Mouse (Mus musculus) embryonic facial prominence, embryonic 12.5 days (tissue): ENCODE data around the gene Iqschfp. TPM values are rescaled to one million over a fixed set of nuclear protein-coding genes. Genes with fewer than 3 reads are reported as not detected.

ENCODE experiments used
- ATAC-seq: fragments of 200-750 bp; cut with Nextera tagmentation; 2 replicates; pipeline ENCODE4 v1.8.0; 2017; ENCODE audit not compliant: insufficient number of reproducible peaks, insufficient read depth, low FRiP score, low TSS enrichment
- H3K27ac ChIP-seq: fragments of 300-500 bp; sonication (generic); 2 replicates; pipeline ENCODE4 v1.5.1; 2016; ENCODE audit warnings: mild to moderate bottlenecking
- H3K27me3 ChIP-seq: fragments of 300-500 bp; sonication (generic); 2 replicates; pipeline ENCODE4 v1.6.1; 2016; ENCODE audit warnings: mild to moderate bottlenecking, moderate library complexity
- H3K36me3 ChIP-seq: fragments of 300-500 bp; sonication (generic); 2 replicates; pipeline ENCODE4 v1.6.1; 2016; ENCODE audit warnings: mild to moderate bottlenecking
- H3K4me1 ChIP-seq: fragments of 300-500 bp; sonication (generic); 2 replicates; pipeline ENCODE4 v1.6.1; 2016
- H3K4me2 ChIP-seq: fragments of 300-500 bp; sonication (generic); replicated peaks from 2 replicates; pipeline ENCODE4 v1.6.1; 2016; ENCODE audit warnings: mild to moderate bottlenecking, moderate library complexity
- H3K4me3 ChIP-seq: fragments of 300-500 bp; sonication (generic); 2 replicates; pipeline ENCODE4 v1.5.1; 2016; ENCODE audit warnings: mild to moderate bottlenecking
- H3K9ac ChIP-seq: fragments of 300-500 bp; sonication (generic); 2 replicates; pipeline ENCODE4 v1.6.1; 2016; ENCODE audit warnings: mild to moderate bottlenecking, moderate library complexity
- H3K9me3 ChIP-seq: fragments of 300-500 bp; sonication (generic); 2 replicates; pipeline ENCODE4 v1.6.1; 2016; ENCODE audit warnings: mild to moderate bottlenecking, moderate library complexity
- WGBS: fragments of 180-500 bp; shearing (Covaris S2); methylation state at CpG from one replicate; pipeline ENCODE4 v1.1.7; 2016; 5-methylcytosine and 5-hydroxymethylcytosine counted together
- polyA plus RNA-seq: library from polyadenylated mRNA; unstranded; fragments of >200 nt; fragmentation: Nextera tagmentation; extraction: Ambion mirVana; gene quantifications from 2 replicates; pipeline ENCODE4 v1.2.1, GENCODE M21; 2016

Iqschfp gene
- 0.13 and 0.15 TPM in 2 replicates for polyA plus RNA-seq

DNA sequence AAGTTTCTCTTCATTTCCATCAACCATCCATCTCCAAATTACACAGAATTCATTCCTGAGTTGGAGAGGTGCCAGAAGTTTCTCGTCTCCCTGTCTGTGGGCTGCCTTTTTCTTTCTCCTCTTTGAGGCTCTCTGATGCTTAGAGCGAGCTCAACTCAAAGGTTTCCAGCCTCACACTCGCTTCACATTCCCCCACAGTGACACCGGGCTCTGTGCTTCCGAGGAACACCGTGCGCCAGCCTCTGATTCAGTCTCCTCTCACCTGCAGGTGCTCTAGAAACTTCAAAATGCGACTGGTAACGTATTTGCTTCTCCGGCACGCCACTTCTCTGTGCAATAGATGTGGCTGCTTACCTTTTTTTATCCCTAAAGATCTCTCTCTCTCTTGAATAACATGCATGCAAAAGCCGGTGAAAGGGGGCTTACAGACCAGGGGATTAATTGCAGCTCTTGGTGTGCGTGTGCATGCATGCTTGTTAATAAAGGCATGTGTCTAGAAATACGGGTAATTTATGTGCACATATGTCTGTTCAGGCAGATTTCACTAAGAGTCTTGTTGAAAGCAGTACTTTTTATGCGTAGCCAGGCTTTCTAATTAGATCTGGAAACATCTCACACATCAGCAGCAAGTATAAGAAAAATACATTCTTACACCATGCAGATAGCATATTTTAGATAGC, at the start of gene Iqschfp, which contains the start of gene Iqcj:
Iqschfp (plus strand) TSS at position 207 of the 680 bp plus-strand sequence.
Iqcj (plus strand) TSS at position 195 of the 680 bp plus-strand sequence.
- Histone ChIP-seq H3K27ac (no peak within 1 kb of the TSS), H3K4me1 (0 out of 2 replicates have a peak, but pooled peaks cover 2% of the 10 kb centered on the region), H3K36me3 (no peaks in the 10 kb centered on the region), H3K9ac (no peak within 1 kb of the TSS), H3K27me3 (no peaks in the 10 kb centered on the region), H3K4me2 (no peak within 1 kb of the TSS), H3K4me3 (no peak within 1 kb of the TSS), H3K9me3 (no peaks in the 10 kb centered on the region)
- 70% methylated on average over 15 of the region's 15 CpGs for WGBS
- no peak for ATAC-seq

DNA sequence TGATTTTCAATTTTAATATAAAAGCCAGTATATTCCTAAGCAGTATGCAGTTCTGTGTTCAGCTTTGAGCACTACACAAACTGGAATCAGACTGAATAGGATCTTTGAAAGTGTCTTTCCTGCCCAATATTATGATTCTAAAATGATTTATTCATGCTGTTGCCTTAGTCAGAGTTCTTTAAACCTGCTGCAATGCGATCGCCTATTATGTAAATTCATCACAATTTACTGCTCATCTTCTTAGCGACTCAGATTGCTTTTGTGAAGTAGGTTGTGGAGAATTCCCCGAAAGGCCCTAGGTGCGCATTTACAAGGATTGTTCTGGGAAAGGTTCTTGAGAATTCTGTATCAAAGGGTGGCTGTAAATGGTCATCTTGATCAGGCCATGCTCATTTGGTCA, 39.6 kb upstream of the Iqschfp start:
- Histone ChIP-seq H3K9me3 (no peaks in the 10 kb centered on the region), H3K4me3 (no peak overlapping the region), H3K27me3 (no peaks in the 10 kb centered on the region), H3K36me3 (no peaks in the 10 kb centered on the region), H3K27ac (no peak overlapping the region), H3K4me1 (no peaks in the 10 kb centered on the region), H3K4me2 (no peak overlapping the region), H3K9ac (no peak overlapping the region)
- ATAC-seq = no peak
- 83% methylated on average over 5 of the region's 5 CpGs for WGBS

GRCm38 (mm10) chr3:67861524-67861923, 30.5 kb upstream of the Iqschfp start:
- ATAC-seq = no peak
- H3K4me1 ChIP-seq = no peaks in the 10 kb centered on the region
- no peaks in the 10 kb centered on the region for H3K27me3 ChIP-seq
- no peaks in the 10 kb centered on the region for H3K36me3 ChIP-seq
- no peaks in the 10 kb centered on the region for H3K9me3 ChIP-seq
- no peak overlapping the region for H3K27ac ChIP-seq
- no peak overlapping the region for H3K9ac ChIP-seq
- H3K4me2 ChIP-seq = no peak overlapping the region
- WGBS = 85% methylated on average over 3 of the region's 3 CpGs
- H3K4me3 ChIP-seq = no peak overlapping the region

DNA sequence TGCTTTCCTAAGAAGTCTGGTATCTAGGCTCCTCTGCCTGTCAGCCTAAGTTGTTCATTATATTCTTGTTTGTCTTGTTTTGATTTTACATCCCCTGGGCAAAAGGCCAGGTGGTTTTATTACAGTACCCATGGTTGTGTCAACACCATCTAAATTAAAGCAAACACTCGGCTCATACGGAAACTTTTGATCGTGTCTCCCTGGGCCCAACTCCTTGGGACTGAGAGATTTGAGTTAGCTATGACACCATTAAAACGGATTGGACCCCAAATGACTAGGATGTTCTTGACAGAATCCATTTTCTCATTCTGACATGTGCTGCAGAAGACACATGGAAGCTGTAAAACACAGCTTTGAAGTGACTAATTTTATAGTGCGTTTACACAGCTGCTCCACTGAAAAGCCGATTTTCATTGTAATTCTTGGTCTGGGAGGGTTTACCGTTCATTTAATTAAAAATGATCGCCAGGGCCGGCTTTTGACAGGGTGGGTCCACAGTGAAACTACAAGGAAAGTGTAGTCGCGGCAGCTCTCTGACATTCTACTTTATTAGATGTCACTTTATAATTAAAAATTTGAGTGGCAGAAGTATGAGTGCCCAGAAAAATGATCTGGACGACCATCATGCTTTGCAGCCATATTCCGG, 24.5 kb upstream of the Iqschfp start:
- no peaks in the 10 kb centered on the region for H3K36me3 ChIP-seq
- H3K4me2 ChIP-seq = no peak overlapping the region
- H3K27ac ChIP-seq = no peak overlapping the region
- H3K4me3 ChIP-seq = no peak overlapping the region
- H3K9ac ChIP-seq = no peak overlapping the region
- no peak for ATAC-seq
- WGBS = 55% methylated on average over 13 of the region's 13 CpGs
- no peaks in the 10 kb centered on the region for H3K9me3 ChIP-seq
- no peaks in the 10 kb centered on the region for H3K4me1 ChIP-seq
- no peaks in the 10 kb centered on the region for H3K27me3 ChIP-seq

GRCm38 (mm10) chr3:67869424-67869823, 22.6 kb upstream of the Iqschfp start:
- no peaks in the 10 kb centered on the region for H3K36me3 ChIP-seq
- no peaks in the 10 kb centered on the region for H3K9me3 ChIP-seq
- ATAC-seq = no peak
- H3K4me2 ChIP-seq = no peak overlapping the region
- H3K4me1 ChIP-seq = no peaks in the 10 kb centered on the region
- no peak overlapping the region for H3K4me3 ChIP-seq
- 85% methylated on average over 1 of the region's 1 CpGs for WGBS
- H3K27ac ChIP-seq = no peak overlapping the region
- no peak overlapping the region for H3K9ac ChIP-seq
- H3K27me3 ChIP-seq = no peaks in the 10 kb centered on the region

DNA sequence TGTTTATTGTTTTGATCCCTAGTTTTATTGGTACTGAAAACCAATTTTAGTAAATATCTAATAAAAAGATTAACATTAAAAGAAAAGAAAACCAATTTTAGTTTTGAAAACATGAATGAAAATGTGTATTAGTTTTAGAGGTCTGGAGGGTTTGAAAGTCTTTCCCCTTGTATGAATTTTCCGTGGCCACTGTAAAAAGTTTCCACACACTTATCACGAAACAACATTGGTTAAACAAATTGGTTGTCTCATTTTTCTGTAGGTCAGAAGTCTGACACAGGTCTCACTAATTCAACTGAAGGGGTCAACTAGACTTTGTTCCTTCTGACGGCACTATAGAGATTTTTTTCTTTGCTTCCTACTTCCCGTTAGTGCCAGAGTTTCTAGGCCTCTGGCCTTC, 14.8 kb upstream of the Iqschfp start:
- H3K27ac ChIP-seq = no peak overlapping the region
- no peaks in the 10 kb centered on the region for H3K9me3 ChIP-seq
- ATAC-seq = no peak
- no peaks in the 10 kb centered on the region for H3K27me3 ChIP-seq
- no peak overlapping the region for H3K9ac ChIP-seq
- H3K4me3 ChIP-seq = no peak overlapping the region
- no peaks in the 10 kb centered on the region for H3K36me3 ChIP-seq
- H3K4me1 ChIP-seq = no peaks in the 10 kb centered on the region
- 69% methylated on average over 4 of the region's 4 CpGs for WGBS
- H3K4me2 ChIP-seq = no peak overlapping the region

- no peak for ATAC-seq
- no peak overlapping the region for H3K27ac ChIP-seq
- H3K9me3 ChIP-seq = no peaks in the 10 kb centered on the region
- H3K4me2 ChIP-seq = no peak overlapping the region
- no peak overlapping the region for H3K9ac ChIP-seq
- no peaks in the 10 kb centered on the region for H3K27me3 ChIP-seq
- H3K36me3 ChIP-seq = no peaks in the 10 kb centered on the region
- no peaks in the 10 kb centered on the region for H3K4me1 ChIP-seq
- H3K4me3 ChIP-seq = no peak overlapping the region
- WGBS = 65% methylated on average over 3 of the region's 3 CpGs
Observed at GRCm38 (mm10) chr3:67884335-67884734, 7.7 kb upstream of the Iqschfp start.

GRCm38 (mm10) chr3:67886176-67886575, 5.9 kb upstream of the Iqschfp start:
- Histone ChIP-seq H3K4me3 (no peak overlapping the region), H3K4me2 (no peak overlapping the region), H3K36me3 (no peaks in the 10 kb centered on the region), H3K9me3 (no peaks in the 10 kb centered on the region), H3K27me3 (no peaks in the 10 kb centered on the region), H3K9ac (no peak overlapping the region), H3K4me1 (no peaks in the 10 kb centered on the region), H3K27ac (no peak overlapping the region)
- 84% methylated on average over 1 of the region's 1 CpGs for WGBS
- no peak for ATAC-seq

GRCm38 (mm10) chr3:67887251-67887650, 4.8 kb upstream of the Iqschfp start:
- Histone ChIP-seq H3K4me3 (no peak overlapping the region), H3K27me3 (no peaks in the 10 kb centered on the region), H3K4me2 (no peak overlapping the region), H3K4me1 (0 out of 2 replicates have a peak, but pooled peaks cover 1% of the 10 kb centered on the region), H3K9me3 (no peaks in the 10 kb centered on the region), H3K9ac (no peak overlapping the region), H3K36me3 (no peaks in the 10 kb centered on the region), H3K27ac (no peak overlapping the region)
- ATAC-seq = no peak

DNA sequence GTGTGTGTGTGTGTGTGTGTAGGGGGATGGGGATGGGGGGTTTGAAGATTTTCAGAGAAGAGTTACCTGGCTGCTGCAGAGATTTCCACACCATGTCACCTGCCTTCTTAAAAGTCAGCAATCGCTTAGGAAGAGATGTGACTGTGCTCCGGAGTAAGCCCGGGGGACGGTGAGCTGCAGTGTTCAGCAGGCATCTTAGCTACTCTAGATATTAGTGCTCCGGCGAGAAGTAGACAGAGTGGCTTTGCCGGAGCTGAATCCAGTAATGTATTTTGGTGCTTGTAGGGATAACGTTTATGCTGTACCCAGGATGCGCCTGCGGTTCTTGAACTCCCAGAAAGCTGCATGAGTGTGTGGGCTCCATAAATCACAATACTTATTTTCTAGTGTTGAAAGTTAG, 736 bp downstream of the Iqschfp start:
- Histone ChIP-seq H3K9me3 (no peaks in the 10 kb centered on the region), H3K4me1 (0 out of 2 replicates have a peak, but pooled peaks cover 2% of the 10 kb centered on the region), H3K27ac (no peak overlapping the region), H3K9ac (no peak overlapping the region), H3K4me3 (no peak overlapping the region), H3K27me3 (no peaks in the 10 kb centered on the region), H3K36me3 (no peaks in the 10 kb centered on the region), H3K4me2 (no peak overlapping the region)
- WGBS = 82% methylated on average over 10 of the region's 10 CpGs
- ATAC-seq = no peak

DNA sequence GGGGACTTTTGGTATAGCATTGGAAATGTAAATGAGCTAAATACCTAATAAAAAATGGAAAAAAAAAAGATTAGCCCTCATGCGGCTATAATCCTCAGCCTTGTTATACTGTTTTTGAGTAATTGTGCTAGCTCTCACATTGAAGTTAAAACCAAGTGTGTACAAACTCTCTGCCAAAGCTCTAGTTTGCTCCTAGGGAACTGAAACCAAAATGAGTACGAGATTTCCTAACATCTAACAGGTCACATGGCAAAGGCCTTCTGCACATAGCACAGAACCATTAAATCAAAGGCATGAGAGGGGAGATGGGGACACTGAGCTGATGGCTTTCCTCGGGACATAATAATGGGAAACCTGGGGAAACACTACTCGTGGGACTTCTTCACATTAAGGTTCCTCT, 10.5 kb downstream of the Iqschfp start:
- 70% methylated on average over 4 of the region's 4 CpGs for WGBS
- H3K4me3 ChIP-seq = no peak overlapping the region
- H3K4me1 ChIP-seq = no peaks in the 10 kb centered on the region
- H3K27ac ChIP-seq = no peak overlapping the region
- H3K36me3 ChIP-seq = no peaks in the 10 kb centered on the region
- ATAC-seq = no peak
- no peaks in the 10 kb centered on the region for H3K9me3 ChIP-seq
- no peak overlapping the region for H3K9ac ChIP-seq
- H3K27me3 ChIP-seq = no peaks in the 10 kb centered on the region
- no peak overlapping the region for H3K4me2 ChIP-seq

DNA sequence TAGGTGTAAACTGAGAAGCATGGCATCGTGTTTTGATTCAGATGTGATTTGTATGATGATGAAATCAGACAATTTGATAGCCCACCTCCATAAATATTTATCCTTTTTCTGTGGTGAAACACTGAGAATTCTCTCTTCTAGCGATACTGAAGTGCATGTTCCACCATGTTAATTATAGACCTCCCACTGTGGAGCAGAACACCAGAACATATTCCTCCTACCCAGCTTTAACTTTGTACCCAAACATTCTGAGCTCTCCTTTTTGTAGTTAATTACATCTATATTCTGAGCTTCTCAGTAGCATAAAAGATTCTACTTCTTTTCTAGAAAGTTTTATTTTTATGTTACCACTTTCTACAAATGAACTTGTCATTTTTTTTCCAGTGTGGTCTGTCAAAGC, 16.6 kb downstream of the Iqschfp start:
- ATAC-seq = no peak

More for the DNA sequence above, 16.6 kb downstream of the Iqschfp start:
- no peak overlapping the region for H3K27ac ChIP-seq
- H3K4me1 ChIP-seq = no peaks in the 10 kb centered on the region
- H3K9ac ChIP-seq = no peak overlapping the region
- H3K27me3 ChIP-seq = no peaks in the 10 kb centered on the region
- H3K9me3 ChIP-seq = no peaks in the 10 kb centered on the region
- H3K36me3 ChIP-seq = no peaks in the 10 kb centered on the region
- H3K4me2 ChIP-seq = no peak overlapping the region
- no peak overlapping the region for H3K4me3 ChIP-seq
- 81% methylated on average over 2 of the region's 2 CpGs for WGBS
